Mouse (Mus musculus) thymus, adult 2 months (tissue): Measurements from ENCODE around the gene Pla2g6.

ENCODE experiments used
- CTCF ChIP-seq: fragments of 200-500 bp; IDR thresholded peaks from 2 replicates; pipeline ENCODE4 v1.5.1; 2012; ENCODE audit warnings: mild to moderate bottlenecking, control low read depth, low read length, moderate library complexity, borderline replicate concordance; ENCODE audit not compliant: control insufficient read depth, poor library complexity, insufficient read depth; ENCODE audit errors: extremely low read depth
- POLR2A ChIP-seq: fragments of 200-500 bp; IDR thresholded peaks from 2 replicates; pipeline ENCODE4 v1.6.1; 2012; ENCODE audit warnings: mild to moderate bottlenecking, low read length, control low read depth, moderate library complexity; ENCODE audit not compliant: control insufficient read depth, poor library complexity, insufficient read depth; ENCODE audit errors: extremely low read depth

- TF ChIP-seq POLR2A (no peak), CTCF (no peak)
These were observed 64.5 kb downstream of the Pla2g6 start for GRCm38 (mm10) chr15:79263726-79264125.
